In genomic region chr12:98746131-98746530, GRCm38 (mm10) we compare ENCODE assay signal across 8 mouse cellular contexts. TPM values are rescaled to one million over a fixed set of nuclear protein-coding genes. Genes with fewer than 3 reads are reported as not detected.
DNase-seq lines count a peak whose midpoint lies in the region; ATAC-seq lines count a peak whose summit lies in the region.

No protein-coding gene starts in this region.

- no peaks in the 10 kb centered on the region for H3K9me3 ChIP-seq in forebrain, embryonic 13.5 days (replicated peaks)
- H3K9me3 ChIP-seq in limb, embryonic 11.5 days (ENCODE audit: control insufficient read depth, low read length): no peaks in the 10 kb centered on the region
- no peaks in the 10 kb centered on the region for H3K9me3 ChIP-seq in midbrain, embryonic 11.5 days (ENCODE audit: control insufficient read depth, low read length)

- no peak overlapping the region for H3K4me2 ChIP-seq in forebrain, embryonic 13.5 days
- H3K4me2 ChIP-seq in limb, embryonic 11.5 days (ENCODE audit: low read depth, severe bottlenecking): no peak overlapping the region
- H3K4me2 ChIP-seq in midbrain, embryonic 11.5 days: no peak overlapping the region

- 18% methylated on average over 2 of the region's 2 CpGs for WGBS in forebrain, embryonic 13.5 days
- WGBS in limb, embryonic 11.5 days: 30% methylated on average over 2 of the region's 2 CpGs
- WGBS in midbrain, embryonic 11.5 days: 6% methylated on average over 2 of the region's 2 CpGs

- H3K27ac ChIP-seq in forebrain, embryonic 13.5 days: no peak overlapping the region
- H3K27ac ChIP-seq in limb, embryonic 11.5 days (replicated peaks; ENCODE audit: low read depth, low read length): no peak overlapping the region
- no peak overlapping the region for H3K27ac ChIP-seq in midbrain, embryonic 11.5 days (ENCODE audit: low read depth, low read length)

- no peaks in the 10 kb centered on the region for H3K36me3 ChIP-seq in forebrain, embryonic 13.5 days (ENCODE audit: poor library complexity, severe bottlenecking)
- H3K36me3 ChIP-seq in limb, embryonic 11.5 days (ENCODE audit: control insufficient read depth, insufficient read depth, low read length): no peaks in the 10 kb centered on the region
- H3K36me3 ChIP-seq in midbrain, embryonic 11.5 days (ENCODE audit: control insufficient read depth, insufficient read depth, low read length): no peaks in the 10 kb centered on the region
- H3K36me3 ChIP-seq in splenic B cell, adult 2 months (ENCODE audit: control insufficient read depth, insufficient read depth, low read length, poor library complexity, severe bottlenecking): no peaks in the 10 kb centered on the region; the same call in 1 of the 2 replicates

- peak; percentile 33 to 53 for DNase-seq in cerebellum, adult 18-20 months
- DNase-seq in cerebellum, adult 11 months: no peak
- peak; percentile 70 to 73 for DNase-seq in adrenal gland, postnatal 36 days
- DNase-seq in heart, postnatal 4 days: peak; percentile 51
- DNase-seq in limb, embryonic 11.5 days (ENCODE audit: low spot score): peak; percentile 66
- DNase-seq in midbrain, embryonic 11.5 days (ENCODE audit: low spot score, missing footprints): peak; percentile 86
- peak; percentile 72 for DNase-seq in splenic B cell, adult 2 months (ENCODE audit: low read depth, low spot score)

- ATAC-seq in forebrain, embryonic 13.5 days: peak; percentile 22
- ATAC-seq in limb, embryonic 11.5 days (ENCODE audit: insufficient number of reproducible peaks, low FRiP score, low TSS enrichment, low read depth): peak; percentile 46; the same call in 1 of the 2 replicates
- ATAC-seq in midbrain, embryonic 11.5 days (ENCODE audit: low FRiP score): peak; percentile 52

- H3K4me3 ChIP-seq in forebrain, embryonic 13.5 days: no peak overlapping the region
- H3K4me3 ChIP-seq in limb, embryonic 11.5 days (ENCODE audit: low read depth, low read length): no peak overlapping the region
- H3K4me3 ChIP-seq in midbrain, embryonic 11.5 days (ENCODE audit: low read depth, low read length): no peak overlapping the region

- peaks cover 38% of the 10 kb centered on the region for H3K4me1 ChIP-seq in forebrain, embryonic 13.5 days
- no peaks in the 10 kb centered on the region for H3K4me1 ChIP-seq in limb, embryonic 11.5 days (ENCODE audit: control insufficient read depth, insufficient read depth, low read length)
- H3K4me1 ChIP-seq in midbrain, embryonic 11.5 days (ENCODE audit: control insufficient read depth, insufficient read depth, low read length): peaks cover 12% of the 10 kb centered on the region

- H3K27me3 ChIP-seq in forebrain, embryonic 13.5 days: no peaks in the 10 kb centered on the region
- H3K27me3 ChIP-seq in limb, embryonic 11.5 days (ENCODE audit: control insufficient read depth, insufficient read depth, low read length): no peaks in the 10 kb centered on the region
- no peaks in the 10 kb centered on the region for H3K27me3 ChIP-seq in midbrain, embryonic 11.5 days (ENCODE audit: control insufficient read depth, insufficient read depth, low read length)
- no peaks in the 10 kb centered on the region for H3K27me3 ChIP-seq in splenic B cell, adult 2 months (ENCODE audit: control insufficient read depth, insufficient read depth, low read length, poor library complexity, severe bottlenecking)

- no peak overlapping the region for H3K9ac ChIP-seq in forebrain, embryonic 13.5 days
- H3K9ac ChIP-seq in limb, embryonic 11.5 days (ENCODE audit: low read length): no peak overlapping the region
- no peak overlapping the region for H3K9ac ChIP-seq in midbrain, embryonic 11.5 days (ENCODE audit: low read length)

RNA-seq across cellular contexts. Expression of gene Zc3h14, which starts 0.6 kb away (rescaled TPM):
- 10 to 100 TPM; 84.9 to 86.1 TPM for total RNA-seq in adrenal gland, postnatal 36 days (2021)
- polyA plus RNA-seq in forebrain, embryonic 13.5 days (2015; fragmentation: Nextera tagmentation; extraction: Ambion mirVana): 125 and 126 TPM in 2 replicates
- total RNA-seq in heart, postnatal 4 days (2021): 10 to 100 TPM; 83.9 to 87.2 TPM
- 158 and 170 TPM in 2 replicates for polyA plus RNA-seq in limb, embryonic 11.5 days (2014; fragmentation: Nextera tagmentation; extraction: Ambion mirVana)
- polyA plus RNA-seq in midbrain, embryonic 11.5 days (2014; fragmentation: Nextera tagmentation; extraction: Ambion mirVana): 180 and 194 TPM in 2 replicates

RNA-seq across cellular contexts. Expression of gene Ptpn21, which starts 8.9 kb away (rescaled TPM):
- 10 to 100 TPM; 20.2 to 23.6 TPM for total RNA-seq in adrenal gland, postnatal 36 days (2021)
- 6.4 and 6.5 TPM in 2 replicates for polyA plus RNA-seq in forebrain, embryonic 13.5 days (2015; fragmentation: Nextera tagmentation; extraction: Ambion mirVana)
- total RNA-seq in heart, postnatal 4 days (2021): 10 to 100 TPM; 31.1 to 35.9 TPM
- 6.2 and 6.5 TPM in 2 replicates for polyA plus RNA-seq in limb, embryonic 11.5 days (2014; fragmentation: Nextera tagmentation; extraction: Ambion mirVana)
- 7.2 and 8.4 TPM in 2 replicates for polyA plus RNA-seq in midbrain, embryonic 11.5 days (2014; fragmentation: Nextera tagmentation; extraction: Ambion mirVana)
